Mouse (Mus musculus): ENCODE data around the gene A930033H14Rik. TPM values are rescaled to one million over a fixed set of nuclear protein-coding genes. Genes with fewer than 3 reads are reported as not detected.

Gene A930033H14Rik
- polyA plus RNA-seq, 1 experiment = 1.4 TPM

DNA sequence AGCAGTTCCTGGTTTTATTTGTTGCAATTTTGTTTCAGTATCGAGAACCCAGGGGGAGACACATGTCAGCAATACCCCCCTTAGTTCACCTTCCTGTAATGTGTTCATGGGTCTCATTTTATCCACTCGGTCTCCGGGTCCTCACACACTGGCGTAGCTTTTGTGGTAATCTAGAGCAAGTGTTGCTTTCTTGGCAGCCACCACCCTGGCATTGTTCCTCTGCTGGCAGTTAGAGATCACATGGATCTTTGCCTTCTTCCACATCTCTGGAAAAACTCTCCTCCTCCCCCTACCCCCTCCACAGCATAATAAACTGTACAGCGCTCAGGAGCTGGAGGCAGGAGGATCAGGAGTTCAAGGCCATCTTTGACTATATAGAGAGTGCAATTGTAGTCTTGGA lies 20.6 kb downstream of the A930033H14Rik start:
- H3K27me3 ChIP-seq (ENCODE audit: control insufficient read depth, insufficient read depth, low read length) = no peaks in the 10 kb centered on the region
- no peak overlapping the region for H3K27ac ChIP-seq (ENCODE audit: control insufficient read depth, insufficient read depth, low read depth, low read length)
- no peaks in the 10 kb centered on the region for H3K4me1 ChIP-seq (ENCODE audit: control insufficient read depth, insufficient read depth, low read length)
- no peak overlapping the region for H3K4me3 ChIP-seq (ENCODE audit: control insufficient read depth, low read depth, low read length)
- no peaks in the 10 kb centered on the region for H3K36me3 ChIP-seq (ENCODE audit: control insufficient read depth, insufficient read depth, low read length)
- no peak for TF ChIP-seq POLR2A (IDR thresholded peaks at IDR 0.05; ENCODE audit: control insufficient read depth, low read depth, low read length)
- no peak for TF ChIP-seq CTCF (IDR thresholded peaks at IDR 0.05; ENCODE audit: control insufficient read depth, insufficient read depth, insufficient replicate concordance, low read depth, low read length)

DNA sequence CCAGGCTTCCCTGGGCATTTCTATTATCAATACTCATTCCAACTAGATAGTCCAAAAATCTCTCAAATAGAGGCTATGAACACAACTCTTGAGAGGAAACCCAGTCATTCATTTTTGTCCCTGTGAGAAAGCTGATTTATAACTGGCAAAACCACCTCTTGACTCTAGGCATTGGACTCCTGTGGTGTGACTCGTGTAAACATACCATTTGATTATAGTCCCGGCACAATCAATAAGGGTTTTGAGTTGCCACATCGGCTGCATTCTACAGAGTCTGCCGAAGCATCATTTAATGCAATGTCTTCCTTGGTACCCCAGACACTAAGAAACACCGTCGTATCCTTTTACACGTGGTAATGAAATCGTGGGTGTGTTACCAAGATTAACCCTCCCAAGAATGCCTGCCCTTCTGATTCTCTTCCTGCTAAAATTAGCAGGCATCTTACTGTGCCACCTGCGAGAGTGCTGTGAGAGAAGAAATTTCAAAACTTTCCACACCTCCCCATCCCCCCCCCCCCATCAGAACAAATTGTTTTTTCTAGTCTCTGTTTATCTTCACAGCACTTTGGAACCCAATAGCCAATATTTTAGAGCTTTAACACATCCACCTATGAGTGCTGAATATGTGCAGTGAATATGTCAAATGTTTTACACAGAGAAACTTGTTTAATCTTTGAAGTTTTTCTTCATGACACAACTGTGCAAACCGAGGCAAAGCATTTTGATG lies 22.3 kb downstream of the A930033H14Rik start:
- Histone ChIP-seq H3K4me3 (ENCODE audit: control insufficient read depth, low read depth, low read length) (no peak overlapping the region), H3K4me1 (ENCODE audit: control insufficient read depth, insufficient read depth, low read length) (no peaks in the 10 kb centered on the region), H3K27ac (ENCODE audit: control insufficient read depth, insufficient read depth, low read depth, low read length) (no peak overlapping the region), H3K36me3 (ENCODE audit: control insufficient read depth, insufficient read depth, low read length) (no peaks in the 10 kb centered on the region), H3K27me3 (ENCODE audit: control insufficient read depth, insufficient read depth, low read length) (no peaks in the 10 kb centered on the region)
- TF ChIP-seq CTCF (IDR thresholded peaks at IDR 0.05; ENCODE audit: control insufficient read depth, insufficient read depth, insufficient replicate concordance, low read depth, low read length) = no peak
- no peak for TF ChIP-seq POLR2A (IDR thresholded peaks at IDR 0.05; ENCODE audit: control insufficient read depth, low read depth, low read length)

DNA sequence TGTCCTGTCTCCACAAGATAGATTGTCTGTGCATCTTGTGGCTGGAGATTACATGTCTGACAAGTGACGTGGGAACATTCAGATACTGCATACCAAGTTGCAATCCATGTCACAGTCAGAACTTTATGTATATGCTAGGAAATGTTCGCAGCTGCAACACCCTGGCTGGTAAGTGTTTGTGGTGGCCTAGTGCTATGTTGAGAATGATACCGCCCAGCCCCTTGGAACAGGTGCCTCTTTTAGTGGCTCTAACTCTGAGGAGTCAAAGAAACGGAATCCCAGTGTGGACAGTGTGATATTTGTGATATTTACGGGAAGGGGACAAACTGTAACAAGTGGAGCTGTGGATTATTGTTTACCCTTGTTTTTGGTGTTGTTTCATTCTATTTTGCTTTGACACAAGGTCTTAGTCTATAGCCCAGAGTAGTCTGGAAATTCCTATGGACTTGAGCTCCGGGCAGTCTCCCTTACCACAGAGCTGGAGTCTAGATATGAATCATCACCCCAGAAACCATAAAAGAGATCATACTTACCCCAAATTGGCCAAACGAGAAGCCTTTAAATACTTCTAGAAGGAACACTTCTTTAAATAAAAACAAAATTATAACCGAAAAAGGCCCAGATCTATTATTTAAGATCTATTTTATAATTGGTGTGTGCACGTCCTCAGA lies 25.0 kb downstream of the A930033H14Rik start:
- H3K27me3 ChIP-seq (ENCODE audit: control insufficient read depth, insufficient read depth, low read length) = no peaks in the 10 kb centered on the region
- TF ChIP-seq CTCF (IDR thresholded peaks at IDR 0.05; ENCODE audit: control insufficient read depth, insufficient read depth, insufficient replicate concordance, low read depth, low read length) = no peak
- no peak for TF ChIP-seq POLR2A (IDR thresholded peaks at IDR 0.05; ENCODE audit: control insufficient read depth, low read depth, low read length)
- no peaks in the 10 kb centered on the region for H3K36me3 ChIP-seq (ENCODE audit: control insufficient read depth, insufficient read depth, low read length)
- no peaks in the 10 kb centered on the region for H3K4me1 ChIP-seq (ENCODE audit: control insufficient read depth, insufficient read depth, low read length)
- no peak overlapping the region for H3K4me3 ChIP-seq (ENCODE audit: control insufficient read depth, low read depth, low read length)
- H3K27ac ChIP-seq (ENCODE audit: control insufficient read depth, insufficient read depth, low read depth, low read length) = no peak overlapping the region

DNA sequence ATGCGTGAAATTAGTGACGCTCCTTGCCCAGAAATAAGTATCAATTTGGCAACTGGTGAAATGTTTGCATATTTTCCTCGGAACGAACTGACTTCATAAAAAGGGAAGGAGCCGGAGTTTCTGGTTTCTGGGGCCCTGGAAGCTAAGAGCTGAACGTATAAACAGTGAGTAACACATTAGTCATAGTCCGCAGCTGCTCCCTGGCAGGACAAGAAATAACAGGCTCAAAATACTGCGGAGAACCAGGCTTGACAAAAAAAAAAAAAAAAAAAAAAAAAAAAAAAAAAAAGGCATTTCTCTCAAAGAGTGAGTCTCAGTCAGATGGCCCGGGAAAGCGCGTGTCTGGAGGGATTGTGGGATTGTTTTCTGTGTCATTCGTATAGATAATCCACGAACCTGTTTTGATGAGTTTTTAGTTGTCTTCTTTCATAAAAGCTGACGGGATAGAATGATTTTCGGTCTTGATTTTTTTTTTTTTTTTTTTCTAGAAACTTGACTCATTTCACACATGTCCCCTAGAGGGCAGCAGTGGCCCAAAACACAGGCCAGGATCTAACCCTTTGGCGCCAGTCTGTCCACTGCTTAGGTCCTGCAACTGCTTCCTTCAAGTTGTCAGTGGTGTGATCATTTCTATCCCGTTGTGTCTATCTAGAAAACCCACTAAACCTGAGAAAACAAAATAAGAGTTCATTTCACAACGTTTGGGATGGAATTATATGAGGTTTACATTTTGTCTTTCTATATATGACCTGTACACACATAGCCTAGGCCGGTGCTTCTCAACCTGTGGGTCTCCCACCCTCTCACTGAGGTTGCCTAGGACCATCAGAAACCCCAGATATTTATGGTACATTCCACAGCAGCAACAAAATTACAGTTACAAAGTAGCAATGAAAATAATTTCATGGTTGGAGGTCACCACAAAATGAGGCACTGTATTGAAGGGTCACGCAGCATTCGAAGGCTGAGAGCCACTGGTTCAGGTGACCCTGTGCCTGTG lies 26.7 kb downstream of the A930033H14Rik start:
- TF ChIP-seq CTCF (IDR thresholded peaks at IDR 0.05; ENCODE audit: control insufficient read depth, insufficient read depth, insufficient replicate concordance, low read depth, low read length) (peak; percentile 68; the same call in 1 of the 2 replicates), POLR2A (IDR thresholded peaks at IDR 0.05; ENCODE audit: control insufficient read depth, low read depth, low read length) (no peak)
- no peaks in the 10 kb centered on the region for H3K36me3 ChIP-seq (ENCODE audit: control insufficient read depth, insufficient read depth, low read length)
- no peak overlapping the region; the same call in 1 of the 2 replicates for H3K4me3 ChIP-seq (ENCODE audit: control insufficient read depth, low read depth, low read length)
- no peak overlapping the region for H3K27ac ChIP-seq (ENCODE audit: control insufficient read depth, insufficient read depth, low read depth, low read length)
- H3K27me3 ChIP-seq (ENCODE audit: control insufficient read depth, insufficient read depth, low read length) = no peaks in the 10 kb centered on the region
- H3K4me1 ChIP-seq (ENCODE audit: control insufficient read depth, insufficient read depth, low read length) = no peaks in the 10 kb centered on the region

DNA sequence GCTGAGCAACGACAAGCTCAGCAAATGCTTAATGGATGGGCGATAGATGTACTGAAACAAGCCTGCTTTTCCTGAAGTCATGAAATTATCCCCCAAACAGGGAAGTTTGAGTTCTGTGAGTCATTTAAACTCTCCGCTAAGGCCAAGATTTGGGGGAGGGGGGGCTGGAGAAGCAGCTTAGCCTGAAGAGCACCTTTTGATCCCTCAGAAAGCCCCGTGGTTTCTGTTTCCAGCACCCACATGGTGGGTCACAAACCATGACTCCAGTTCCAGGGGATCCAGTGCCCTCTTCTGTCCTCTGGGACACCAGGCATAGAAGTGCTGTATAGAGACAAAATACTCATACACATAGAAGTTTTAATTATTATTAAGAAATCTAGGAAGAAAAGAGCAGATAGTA lies 27.5 kb downstream of the A930033H14Rik start:
- Histone ChIP-seq H3K4me3 (ENCODE audit: control insufficient read depth, low read depth, low read length) (no peak overlapping the region), H3K36me3 (ENCODE audit: control insufficient read depth, insufficient read depth, low read length) (no peaks in the 10 kb centered on the region), H3K4me1 (ENCODE audit: control insufficient read depth, insufficient read depth, low read length) (no peaks in the 10 kb centered on the region), H3K27me3 (ENCODE audit: control insufficient read depth, insufficient read depth, low read length) (no peaks in the 10 kb centered on the region), H3K27ac (ENCODE audit: control insufficient read depth, insufficient read depth, low read depth, low read length) (no peak overlapping the region)
- TF ChIP-seq CTCF (IDR thresholded peaks at IDR 0.05; ENCODE audit: control insufficient read depth, insufficient read depth, insufficient replicate concordance, low read depth, low read length) (no peak), POLR2A (IDR thresholded peaks at IDR 0.05; ENCODE audit: control insufficient read depth, low read depth, low read length) (no peak)

DNA sequence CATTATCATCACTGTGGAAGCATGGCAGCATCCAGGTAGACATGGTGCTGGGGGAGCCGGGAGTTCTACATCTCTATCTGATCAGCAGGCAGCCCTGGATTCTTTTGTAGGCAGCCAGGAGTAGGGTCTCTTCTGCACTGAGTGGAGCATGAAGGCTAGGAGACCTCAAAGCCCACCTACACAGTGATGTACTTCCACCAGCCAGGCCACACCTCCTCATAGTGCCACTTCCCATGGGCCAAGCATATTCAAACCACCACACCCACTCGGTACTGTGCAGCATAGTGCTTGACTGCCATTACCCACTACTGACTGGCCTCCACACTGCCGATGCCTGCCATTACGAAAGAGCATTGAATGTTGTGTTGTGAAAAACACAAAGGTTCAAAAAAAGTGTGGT lies 28.0 kb downstream of the A930033H14Rik start:
- no peak for TF ChIP-seq CTCF (IDR thresholded peaks at IDR 0.05; ENCODE audit: control insufficient read depth, insufficient read depth, insufficient replicate concordance, low read depth, low read length)
- no peak for TF ChIP-seq POLR2A (IDR thresholded peaks at IDR 0.05; ENCODE audit: control insufficient read depth, low read depth, low read length)
- no peak overlapping the region for H3K27ac ChIP-seq (ENCODE audit: control insufficient read depth, insufficient read depth, low read depth, low read length)
- H3K4me3 ChIP-seq (ENCODE audit: control insufficient read depth, low read depth, low read length) = no peak overlapping the region
- H3K36me3 ChIP-seq (ENCODE audit: control insufficient read depth, insufficient read depth, low read length) = no peaks in the 10 kb centered on the region
- no peaks in the 10 kb centered on the region for H3K4me1 ChIP-seq (ENCODE audit: control insufficient read depth, insufficient read depth, low read length)
- H3K27me3 ChIP-seq (ENCODE audit: control insufficient read depth, insufficient read depth, low read length) = no peaks in the 10 kb centered on the region

DNA sequence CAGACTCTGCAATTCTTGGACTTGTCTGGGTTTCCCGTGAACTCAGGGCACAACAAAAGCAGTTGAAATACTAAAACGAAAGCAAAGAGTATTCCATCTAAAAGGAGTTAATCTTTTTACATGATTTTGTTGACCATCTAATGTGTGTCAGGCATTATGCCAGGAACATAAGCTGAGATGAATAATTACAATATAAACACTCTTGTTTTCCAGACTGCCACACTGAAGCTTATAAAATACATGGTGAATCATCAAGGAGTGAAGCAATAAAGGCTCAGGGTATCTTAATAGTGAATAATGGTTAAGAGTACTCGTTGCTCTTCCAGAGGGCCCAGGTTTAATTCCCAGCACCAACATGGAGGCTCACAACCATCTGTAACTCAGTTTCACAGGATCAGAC lies 31.9 kb downstream of the A930033H14Rik start:
- Histone ChIP-seq H3K4me1 (ENCODE audit: control insufficient read depth, insufficient read depth, low read length) (no peaks in the 10 kb centered on the region), H3K27ac (ENCODE audit: control insufficient read depth, insufficient read depth, low read depth, low read length) (no peak overlapping the region), H3K4me3 (ENCODE audit: control insufficient read depth, low read depth, low read length) (no peak overlapping the region), H3K36me3 (ENCODE audit: control insufficient read depth, insufficient read depth, low read length) (no peaks in the 10 kb centered on the region), H3K27me3 (ENCODE audit: control insufficient read depth, insufficient read depth, low read length) (no peaks in the 10 kb centered on the region)
- TF ChIP-seq POLR2A (IDR thresholded peaks at IDR 0.05; ENCODE audit: control insufficient read depth, low read depth, low read length) = no peak
- no peak for TF ChIP-seq CTCF (IDR thresholded peaks at IDR 0.05; ENCODE audit: control insufficient read depth, insufficient read depth, insufficient replicate concordance, low read depth, low read length)
